Comparison of ENCODE assay signal across 8 mouse cellular contexts in genomic region chr3:116333229-116333628, GRCm38 (mm10).
DNase-seq lines count a peak whose midpoint lies in the region; ATAC-seq and TF ChIP-seq lines count a peak whose summit lies in the region.

No protein-coding gene starts in this region.

- no peak overlapping the region for H3K4me3 ChIP-seq in kidney, postnatal 0 days (replicated peaks; ENCODE audit: low read depth, low read length)
- H3K4me3 ChIP-seq in kidney, embryonic 14.5 days (ENCODE audit: low read length), result no peak overlapping the region
- H3K4me3 ChIP-seq in midbrain, embryonic 11.5 days (ENCODE audit: low read depth, low read length), result no peak overlapping the region

- H3K9ac ChIP-seq in kidney, postnatal 0 days (ENCODE audit: low read depth, low read length), result no peak overlapping the region
- no peak overlapping the region for H3K9ac ChIP-seq in kidney, embryonic 14.5 days (ENCODE audit: low read depth, low read length)
- no peak overlapping the region for H3K9ac ChIP-seq in midbrain, embryonic 11.5 days (ENCODE audit: low read length)

- no peak overlapping the region for H3K27ac ChIP-seq in kidney, postnatal 0 days
- no peak overlapping the region for H3K27ac ChIP-seq in kidney, embryonic 14.5 days (ENCODE audit: low read depth, low read length)
- H3K27ac ChIP-seq in midbrain, embryonic 11.5 days (ENCODE audit: low read depth, low read length), result no peak overlapping the region

- 8% methylated on average over 7 of the region's 7 CpGs for WGBS in kidney, postnatal 0 days
- 11% methylated on average over 7 of the region's 7 CpGs for WGBS in kidney, embryonic 14.5 days
- 17% methylated on average over 7 of the region's 7 CpGs for WGBS in midbrain, embryonic 11.5 days

- peak; percentile 42 to 54 for DNase-seq in adrenal gland, adult 18-20 months (ENCODE audit: low spot score in 2 of 2)
- DNase-seq in adrenal gland, adult 8-10 months, result no peak
- peak; percentile 52 for DNase-seq in kidney, postnatal 0 days (ENCODE audit: low spot score)
- peak; percentile 47 for DNase-seq in ES-CJ7 (ENCODE audit: low read depth, low spot score)
- DNase-seq in embryo, embryonic 10 days (ENCODE audit: low spot score), result peak; percentile 46
- DNase-seq in midbrain, embryonic 11.5 days (ENCODE audit: low spot score, missing footprints), result no peak

- no peaks in the 10 kb centered on the region for H3K9me3 ChIP-seq in kidney, postnatal 0 days (replicated peaks; ENCODE audit: low read length)
- H3K9me3 ChIP-seq in kidney, embryonic 14.5 days (ENCODE audit: control insufficient read depth, low read length), result no peaks in the 10 kb centered on the region
- no peaks in the 10 kb centered on the region for H3K9me3 ChIP-seq in midbrain, embryonic 11.5 days (ENCODE audit: control insufficient read depth, low read length)

- TF ChIP-seq CTCF in kidney, postnatal 0 days (IDR thresholded peaks at IDR 0.05; ENCODE audit: low read depth), result peak; percentile 70

- no peak overlapping the region for H3K4me2 ChIP-seq in kidney, postnatal 0 days (ENCODE audit: low read length)
- H3K4me2 ChIP-seq in kidney, embryonic 14.5 days (replicated peaks; ENCODE audit: low read depth, low read length), result no peak overlapping the region
- no peak overlapping the region for H3K4me2 ChIP-seq in midbrain, embryonic 11.5 days

- ATAC-seq in kidney, postnatal 0 days (replicated peaks; ENCODE audit: low FRiP score, low read depth), result no peak
- ATAC-seq in kidney, embryonic 14.5 days (ENCODE audit: low FRiP score, low TSS enrichment), result no peak
- peak; percentile 43; the same call in 1 of the 2 replicates for ATAC-seq in megakaryocyte-erythroid progenitor cell, adult 5-6 weeks (replicated peaks; ENCODE audit: low FRiP score, low TSS enrichment, poor library complexity, severe bottlenecking)
- ATAC-seq in midbrain, embryonic 11.5 days (ENCODE audit: low FRiP score), result no peak

- H3K4me1 ChIP-seq in kidney, postnatal 0 days (replicated peaks; ENCODE audit: insufficient read depth, low read length), result no peaks in the 10 kb centered on the region
- no peaks in the 10 kb centered on the region for H3K4me1 ChIP-seq in kidney, embryonic 14.5 days (ENCODE audit: control insufficient read depth, insufficient read depth, low read length)
- no peaks in the 10 kb centered on the region for H3K4me1 ChIP-seq in midbrain, embryonic 11.5 days (ENCODE audit: control insufficient read depth, insufficient read depth, low read length)

- 0 out of 2 replicates have a peak, but pooled peaks cover 5% of the 10 kb centered on the region for H3K36me3 ChIP-seq in kidney, postnatal 0 days (ENCODE audit: insufficient read depth, low read length)
- peaks cover 4% of the 10 kb centered on the region for H3K36me3 ChIP-seq in kidney, embryonic 14.5 days (ENCODE audit: control insufficient read depth, insufficient read depth, low read length)
- no peaks in the 10 kb centered on the region; the same call in 1 of the 2 replicates for H3K36me3 ChIP-seq in midbrain, embryonic 11.5 days (ENCODE audit: control insufficient read depth, insufficient read depth, low read length)

- no peaks in the 10 kb centered on the region for H3K27me3 ChIP-seq in kidney, postnatal 0 days (ENCODE audit: insufficient read depth, low read length)
- no peaks in the 10 kb centered on the region for H3K27me3 ChIP-seq in kidney, embryonic 14.5 days (ENCODE audit: control insufficient read depth, insufficient read depth, low read length)
- H3K27me3 ChIP-seq in midbrain, embryonic 11.5 days (ENCODE audit: control insufficient read depth, insufficient read depth, low read length), result no peaks in the 10 kb centered on the region

Comparison
In these comparisons a context has a peak if more than half of its experiments do, and no peak if none do; other contexts are left out.
1. DNase-seq: peak in adrenal gland, adult 18-20 months (2 of 2), kidney, postnatal 0 days (single experiment), ES-CJ7 (single experiment) and embryo, embryonic 10 days (single experiment); none in adrenal gland, adult 8-10 months (single experiment) and midbrain, embryonic 11.5 days (single experiment).